Mouse (Mus musculus) mesoderm, embryonic 11.5 days (tissue): ENCODE measurements around the gene Atp8a2.
A peak's percentile ranks its signal among the peaks of the same experiment; 100 is the strongest.
"Not testable (repeated sequence)": the region's sequence is repeated elsewhere in the genome, so short reads cannot be mapped to it uniquely, and the experiment has no call there.

ENCODE experiments used
- DNase-seq: peaks from one replicate; pipeline ENCODE4 v3.0.0-alpha.2; 2012; ENCODE audit warnings: low read depth, low spot score

The Atp8a2 gene

GRCm38 (mm10) chr14:60026647-60027046, 170.3 kb downstream of the Atp8a2 start:
- no peak for DNase-seq

GRCm38 (mm10) chr14:60015891-60016290, 181.1 kb downstream of the Atp8a2 start:
- DNase-seq = peak; percentile 89

- DNase-seq = no peak
Observed at GRCm38 (mm10) chr14:60001801-60002200, 195.2 kb downstream of the Atp8a2 start.

GRCm38 (mm10) chr14:59988860-59989259, 208.1 kb downstream of the Atp8a2 start:
- peak; percentile 19 for DNase-seq

- DNase-seq = no peak
Observed at GRCm38 (mm10) chr14:59987975-59988374, 209.0 kb downstream of the Atp8a2 start.

- no peak for DNase-seq
Observed at GRCm38 (mm10) chr14:59978007-59978406, 219.0 kb downstream of the Atp8a2 start.

- DNase-seq = no peak
Observed at GRCm38 (mm10) chr14:59971221-59971730, 225.7 kb downstream of the Atp8a2 start.

GRCm38 (mm10) chr14:59969485-59970134, 227.4 kb downstream of the Atp8a2 start:
- DNase-seq = no peak

- DNase-seq = no peak
Observed at GRCm38 (mm10) chr14:59967847-59968550, 229.0 kb downstream of the Atp8a2 start.

GRCm38 (mm10) chr14:59966981-59967380, 230.0 kb downstream of the Atp8a2 start:
- no peak for DNase-seq

GRCm38 (mm10) chr14:59964569-59964968, 232.4 kb downstream of the Atp8a2 start:
- DNase-seq = no peak

- DNase-seq = no peak
Observed at GRCm38 (mm10) chr14:59960961-59961360, 236.0 kb downstream of the Atp8a2 start.

GRCm38 (mm10) chr14:59960214-59960890, 236.6 kb downstream of the Atp8a2 start:
- DNase-seq = no peak

GRCm38 (mm10) chr14:59959723-59960122, 237.3 kb downstream of the Atp8a2 start:
- DNase-seq = no peak

GRCm38 (mm10) chr14:59949983-59950382, 247.0 kb downstream of the Atp8a2 start:
- DNase-seq = peak; percentile 64

GRCm38 (mm10) chr14:59942864-59943611, 253.9 kb downstream of the Atp8a2 start:
- DNase-seq = peak; percentile 79

GRCm38 (mm10) chr14:59942199-59942598, 254.8 kb downstream of the Atp8a2 start:
- no peak for DNase-seq

GRCm38 (mm10) chr14:59932355-59932754, 264.6 kb downstream of the Atp8a2 start:
- DNase-seq = peak; percentile 39

GRCm38 (mm10) chr14:59931412-59932058, 265.4 kb downstream of the Atp8a2 start:
- DNase-seq = no peak

GRCm38 (mm10) chr14:59929190-59929589, 267.8 kb downstream of the Atp8a2 start:
- not testable (repeated sequence) for DNase-seq

GRCm38 (mm10) chr14:59928781-59929180, 268.2 kb downstream of the Atp8a2 start:
- DNase-seq = no peak
